Mouse (Mus musculus) lung, postnatal 0 days (tissue): ENCODE results near the gene Rxfp4.

Source experiments
- CTCF ChIP-seq: IDR thresholded peaks from 2 replicates; pipeline ENCODE4 v1.5.1; 2016; ENCODE audit warnings: antibody characterized with exemption, mild to moderate bottlenecking
- EP300 ChIP-seq: IDR thresholded peaks from 2 replicates; pipeline ENCODE4 v1.6.1; 2016; ENCODE audit warnings: antibody characterized with exemption, mild to moderate bottlenecking, control low read depth

DNA sequence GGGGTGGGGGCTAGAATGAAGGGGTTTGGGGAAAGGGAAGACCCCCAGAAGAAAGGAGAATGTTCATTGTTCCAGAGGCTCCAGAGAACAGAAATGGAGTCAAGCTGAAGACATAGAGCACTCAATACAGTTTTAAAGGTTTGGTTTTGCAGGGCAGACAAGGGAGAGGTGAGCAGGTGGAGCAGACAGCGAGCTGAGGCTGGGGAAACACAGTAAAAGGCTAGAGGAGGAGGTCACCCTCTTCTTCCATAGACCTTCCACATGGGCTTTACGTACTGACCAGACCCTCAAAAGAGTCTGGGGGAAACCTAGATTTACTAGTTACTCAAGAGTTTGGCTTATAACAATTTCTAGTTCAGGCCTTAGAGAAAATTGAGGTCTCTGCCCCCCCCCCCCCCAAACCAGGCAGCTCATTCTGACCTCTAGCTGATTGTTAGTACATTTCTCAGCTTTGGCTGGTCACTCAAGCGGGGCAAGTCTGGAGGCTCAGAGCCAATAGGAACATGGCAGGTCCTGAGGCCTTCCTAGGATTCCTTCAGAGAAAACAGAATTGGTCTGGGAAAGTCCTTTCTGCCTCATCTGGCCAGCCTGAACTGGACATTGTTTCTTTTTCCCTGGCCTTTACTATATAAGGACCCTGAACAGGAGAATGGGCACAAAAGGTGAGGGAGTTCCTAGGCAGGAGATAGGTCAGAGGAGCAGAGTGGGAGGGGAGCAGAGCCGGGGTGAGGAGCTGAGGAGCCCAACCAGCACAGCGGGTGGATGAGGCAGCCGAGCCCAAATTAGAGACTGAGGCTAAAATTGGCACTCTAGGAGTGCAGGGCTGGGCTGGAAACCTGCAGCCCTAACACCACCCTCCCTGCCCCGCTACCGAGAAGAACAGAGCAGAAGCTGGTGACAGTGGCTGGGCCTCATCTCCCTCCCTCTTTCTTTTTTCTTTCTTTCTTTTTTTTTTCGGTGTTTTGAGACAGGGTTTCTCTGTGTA is 33.5 kb downstream of the Rxfp4 start:
- TF ChIP-seq CTCF (no peak), EP300 (no peak)
